8 mouse cellular contexts compared by ENCODE assay signal in genomic region chr13:62627071-62627470, GRCm38 (mm10). TPM values are rescaled to one million over a fixed set of nuclear protein-coding genes. Genes with fewer than 3 reads are reported as not detected.
DNase-seq lines count a peak whose midpoint lies in the region; ATAC-seq and TF ChIP-seq lines count a peak whose summit lies in the region.
"Not testable (repeated sequence)": the region's sequence is repeated elsewhere in the genome, so short reads cannot be mapped to it uniquely, and the experiment has no call there.

No protein-coding gene starts in this region.

- in situ Hi-C loops in CH12.LX (cut with MboI; ENCODE audit: low pct_ligation_motif_present, low pct_unique_long_range_greater_than_20kb, low sequenced_read_pairs) = loop anchor here (10.0 kb wide), 1 partner anchor 228 kb away; the partner anchor contains the start of gene Fbp2

- TF ChIP-seq CTCF in CH12.LX (conservative IDR thresholded peaks at IDR 0.05 in 1 of 2, IDR thresholded peaks at IDR 0.05 in 1 of 2; ENCODE audit: low read depth in 2 of 2, low read length in 2 of 2) = peak; percentile 55 to 75
- peak; percentile 73 for TF ChIP-seq CTCF in liver, postnatal 0 days (IDR thresholded peaks at IDR 0.05; ENCODE audit: low read depth)

- H3K4me1 ChIP-seq in CH12.LX (ENCODE audit: control insufficient read depth in 1 of 2, insufficient read depth in 2 of 2); liver, postnatal 0 days (ENCODE audit: insufficient read depth): not testable (repeated sequence)

- TF ChIP-seq POLR2A in CH12.LX (IDR thresholded peaks at IDR 0.05; ENCODE audit: low read depth, low read length) = not testable (repeated sequence)

- DNase-seq in CH12.LX (ENCODE audit: extremely low read depth) = peak; percentile 63
- DNase-seq in adrenal gland, postnatal 14 days = peak; percentile 32
- DNase-seq in embryo, embryonic 11 days = peak; percentile 38
- DNase-seq in heart, postnatal 14 days = peak; percentile 9 to 46
- DNase-seq in kidney, postnatal 4 days = peak; percentile 4 to 12
- peak; percentile 39 for DNase-seq in liver, postnatal 0 days
- peak; percentile 11 for DNase-seq in ovary, postnatal 14 days (ENCODE audit: low spot score)
- DNase-seq in testis, postnatal 10 days (ENCODE audit: low spot score) = peak; percentile 50

- 19% methylated on average over 1 of the region's 1 CpGs for WGBS in liver, postnatal 0 days (ENCODE audit: insufficient replicate concordance)

- H3K36me3 ChIP-seq in CH12.LX (replicated peaks in 1 of 2; ENCODE audit: control insufficient read depth in 1 of 2, insufficient read depth in 1 of 2, low read length in 1 of 2); liver, postnatal 0 days (replicated peaks; ENCODE audit: insufficient read depth, low read length): not testable (repeated sequence)

- H3K27me3 ChIP-seq in CH12.LX (replicated peaks); liver, postnatal 0 days (ENCODE audit: insufficient read depth, low read length): not testable (repeated sequence)

- not testable (repeated sequence) for H3K27ac ChIP-seq in CH12.LX (ENCODE audit: insufficient read depth, low read depth); liver, postnatal 0 days (ENCODE audit: low read depth)

- not testable (repeated sequence) for H3K4me3 ChIP-seq in CH12.LX (replicated peaks in 1 of 3; ENCODE audit: low read depth in 2 of 3, low read length in 2 of 3, poor library complexity in 1 of 3); liver, postnatal 0 days (ENCODE audit: low read depth, low read length)

- TF ChIP-seq EP300 in CH12.LX (IDR thresholded peaks at IDR 0.05; ENCODE audit: low read length); liver, postnatal 0 days (IDR thresholded peaks at IDR 0.05; ENCODE audit: low read depth): not testable (repeated sequence)

- not testable (repeated sequence) for H3K9me3 ChIP-seq in CH12.LX (replicated peaks; ENCODE audit: low read length); liver, postnatal 0 days (ENCODE audit: low read length)

- peak; percentile 75 for TF ChIP-seq RAD21 in CH12.LX (IDR thresholded peaks at IDR 0.05; ENCODE audit: low read depth, low read length)

- dilution Hi-C loops in CH12.LX (cut with MboI; ENCODE audit: extremely low pct_ligation_motif_present, extremely low pct_unique_long_range_greater_than_20kb, low sequenced_read_pairs) = not testable (repeated sequence)

- not testable (repeated sequence) for H3K4me2 ChIP-seq in CH12.LX (ENCODE audit: insufficient read depth, low read depth, poor library complexity, severe bottlenecking); liver, postnatal 0 days (ENCODE audit: low read depth, low read length)

- not testable (repeated sequence) for ATAC-seq in liver, postnatal 0 days

- intact Hi-C loops in heart, postnatal 14 days (cut with DNase I) = loop anchor here (10.0 kb wide), 1 partner anchor 138 kb away; the partner anchor contains the start of gene Platr25

- H3K79me2 ChIP-seq in CH12.LX (replicated peaks; ENCODE audit: control insufficient read depth, extremely low read depth, insufficient read depth, poor library complexity, severe bottlenecking) = not testable (repeated sequence)

- H3K9ac ChIP-seq in CH12.LX (ENCODE audit: insufficient read depth, low read depth); liver, postnatal 0 days (replicated peaks): not testable (repeated sequence)

TF ChIP-seq in CH12.LX, 34 proteins besides CTCF, POLR2A, EP300 and RAD21:
- TF ChIP-seq ZNF384 (IDR thresholded peaks at IDR 0.05; ENCODE audit: low read depth, low read length) = peak; percentile 51
- TF ChIP-seq SMC3 (IDR thresholded peaks at IDR 0.05; ENCODE audit: low read depth, low read length) = peak; percentile 62
- TF ChIP-seq ZC3H11A (IDR thresholded peaks at IDR 0.05; ENCODE audit: low read depth, low read length) = peak; percentile 20; the same call in 1 of the 2 replicates
TF ChIP-seq in CH12.LX: peak in this region for 3; not testable (repeated sequence) for 31.

RNA-seq across cellular contexts. Expression of gene 6720489N17Rik, which starts 3.1 kb away (rescaled TPM):
- total RNA-seq in CH12.LX (2012; rRNA removed) (5.1 and 5.7 TPM in 2 replicates), CH12.LX (2014; rRNA removed) (22.2 and 27.6 TPM in 2 replicates)
- 6.7 and 8.2 TPM in 2 replicates for polyA plus RNA-seq in CH12.LX (2012; ENCODE audit: insufficient read length, low read depth)
- 1.6 and 2.1 TPM in 2 replicates for total RNA-seq in adrenal gland, postnatal 14 days (2021)
- 1 to 10 TPM; 1.0 to 1.2 TPM for total RNA-seq in heart, postnatal 14 days (2021)
- polyA plus RNA-seq in liver, postnatal 0 days (2015; fragmentation: Nextera tagmentation; extraction: Ambion mirVana) = 1.3 and 1.4 TPM in 2 replicates

RNA-seq across cellular contexts. Expression of gene Zfp934, which starts 56.1 kb away (rescaled TPM):
- total RNA-seq in CH12.LX (2012; rRNA removed) (3.6 and 4.5 TPM in 2 replicates), CH12.LX (2014; rRNA removed) (12.2 and 17.3 TPM in 2 replicates)
- polyA plus RNA-seq in CH12.LX (2012; ENCODE audit: insufficient read length, low read depth) = 11.2 and 14.4 TPM in 2 replicates
- 6.1 and 7.6 TPM in 2 replicates for total RNA-seq in adrenal gland, postnatal 14 days (2021)
- 1 to 10 TPM; 3.5 TPM for total RNA-seq in heart, postnatal 14 days (2021)
- polyA plus RNA-seq in liver, postnatal 0 days (2015; fragmentation: Nextera tagmentation; extraction: Ambion mirVana) = 2.8 and 2.9 TPM in 2 replicates

Comparison
In these comparisons a context has a peak if more than half of its experiments do, and no peak if none do; other contexts are left out.
1. DNase-seq: peak in every context shown above with its lines; median percentile 63 in CH12.LX; 50 in testis, postnatal 10 days; 39 in liver, postnatal 0 days; 38 in embryo, embryonic 11 days; 32 in adrenal gland, postnatal 14 days; 28 in heart, postnatal 14 days; 11 in ovary, postnatal 14 days; 8 in kidney, postnatal 4 days.